In the genomic region with DNA sequence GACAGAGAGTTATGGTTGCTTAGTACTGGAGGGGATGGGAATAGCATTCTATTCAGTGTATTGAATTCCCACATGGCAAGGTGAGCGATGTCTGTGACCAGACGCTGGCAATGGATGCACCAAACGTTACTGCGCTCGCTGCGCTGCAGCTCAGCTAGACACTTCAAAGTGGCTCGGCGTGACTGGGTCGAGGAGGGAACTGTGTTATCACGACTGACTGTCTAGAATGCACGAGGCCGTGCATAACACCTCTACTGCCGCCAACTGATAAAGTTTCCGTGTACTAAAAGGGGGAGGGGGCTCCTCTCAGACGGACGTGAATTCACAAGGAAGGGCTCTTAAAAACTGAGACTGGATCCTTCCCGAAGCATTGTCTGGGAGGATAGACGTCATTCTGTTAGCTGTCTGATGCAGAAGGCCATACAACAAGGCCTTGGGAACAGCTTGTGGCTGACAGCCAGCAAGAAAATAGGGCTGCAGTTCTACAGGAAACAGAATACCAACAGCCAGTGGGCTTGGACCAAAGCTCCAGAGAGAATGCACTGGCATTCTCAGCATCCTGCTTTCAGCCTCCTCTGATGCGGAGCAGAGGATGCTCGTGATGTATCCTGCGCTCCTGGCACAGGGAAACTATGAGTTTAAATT, we compare ENCODE assay signal across 11 mouse cellular contexts. TPM values are rescaled to one million over a fixed set of nuclear protein-coding genes. Genes with fewer than 3 reads are reported as not detected.
DNase-seq lines count a peak whose midpoint lies in the region; ATAC-seq and TF ChIP-seq lines count a peak whose summit lies in the region.
"Had no signal": no experiment of that assay in that cellular context is flagged by ENCODE, and none has a peak within 500 bp of the region (broad histone marks: within the 10 kb centered on the region; RNA-seq: fewer than 3 reads in every experiment).

No protein-coding gene starts in this region.

- H3K27ac ChIP-seq in heart, embryonic 10.5 days = peak overlapping the region; percentile 62; the same call in 1 of the 2 replicates
- no peak overlapping the region for H3K27ac ChIP-seq in midbrain, embryonic 13.5 days
- H3K27ac ChIP-seq in midbrain, embryonic 14.5 days (replicated peaks; ENCODE audit: low read depth, low read length) = no peak overlapping the region
- peak overlapping the region; percentile 20; the same call in 1 of the 2 replicates for H3K27ac ChIP-seq in heart, embryonic 16.5 days (ENCODE audit: low read length)
- no peak overlapping the region for H3K27ac ChIP-seq in midbrain, postnatal 0 days (ENCODE audit: low read depth, low read length)
- H3K27ac ChIP-seq in kidney, embryonic 16.5 days (ENCODE audit: low read length) = no peak overlapping the region

- H3K9ac ChIP-seq in midbrain, embryonic 13.5 days (replicated peaks) = no peak overlapping the region
- no peak overlapping the region for H3K9ac ChIP-seq in midbrain, embryonic 14.5 days (replicated peaks; ENCODE audit: low read length)
- H3K9ac ChIP-seq in heart, embryonic 16.5 days (ENCODE audit: low read length) = peak overlapping the region; percentile 50
- no peak overlapping the region for H3K9ac ChIP-seq in midbrain, postnatal 0 days (replicated peaks; ENCODE audit: low read length, poor library complexity, severe bottlenecking)
- no peak overlapping the region for H3K9ac ChIP-seq in kidney, embryonic 16.5 days (replicated peaks; ENCODE audit: low read length)

- no peak for TF ChIP-seq CTCF in midbrain, postnatal 0 days (IDR thresholded peaks at IDR 0.05)

- DNase-seq in heart, embryonic 10.5 days (ENCODE audit: low spot score) = no peak
- DNase-seq in heart, postnatal 36 days = no peak
- DNase-seq in midbrain, embryonic 14.5 days = no peak
- peak; percentile 31 for DNase-seq in midbrain, postnatal 0 days (ENCODE audit: low spot score)
- DNase-seq: liver; right cerebral cortex, postnatal 4 days; thymus, adult 2 months had no signal

- H3K4me1 ChIP-seq in heart, embryonic 10.5 days = peaks cover 10% of the 10 kb centered on the region
- H3K4me1 ChIP-seq in midbrain, embryonic 13.5 days (replicated peaks) = no peaks in the 10 kb centered on the region
- H3K4me1 ChIP-seq in midbrain, embryonic 14.5 days (ENCODE audit: control insufficient read depth, insufficient read depth, low read length) = no peaks in the 10 kb centered on the region
- H3K4me1 ChIP-seq in heart, embryonic 16.5 days (ENCODE audit: control insufficient read depth, insufficient read depth, low read length) = peaks cover 11% of the 10 kb centered on the region
- H3K4me1 ChIP-seq in midbrain, postnatal 0 days (ENCODE audit: insufficient read depth, low read length) = no peaks in the 10 kb centered on the region
- no peaks in the 10 kb centered on the region for H3K4me1 ChIP-seq in kidney, embryonic 16.5 days (ENCODE audit: insufficient read depth, low read length)

- H3K4me3 ChIP-seq in heart, embryonic 10.5 days = peak overlapping the region; percentile 36
- no peak overlapping the region for H3K4me3 ChIP-seq in midbrain, embryonic 13.5 days (replicated peaks)
- no peak overlapping the region for H3K4me3 ChIP-seq in midbrain, embryonic 14.5 days (replicated peaks; ENCODE audit: low read depth, low read length)
- peak overlapping the region; percentile 32 for H3K4me3 ChIP-seq in heart, embryonic 16.5 days (ENCODE audit: low read length)
- no peak overlapping the region for H3K4me3 ChIP-seq in midbrain, postnatal 0 days (ENCODE audit: low read depth, low read length)
- H3K4me3 ChIP-seq in kidney, embryonic 16.5 days (ENCODE audit: low read length) = no peak overlapping the region

- H3K27me3 ChIP-seq in heart, embryonic 10.5 days (ENCODE audit: insufficient read depth, poor library complexity, severe bottlenecking) = no peaks in the 10 kb centered on the region
- no peaks in the 10 kb centered on the region for H3K27me3 ChIP-seq in midbrain, embryonic 13.5 days
- no peaks in the 10 kb centered on the region for H3K27me3 ChIP-seq in midbrain, embryonic 14.5 days (ENCODE audit: control insufficient read depth, insufficient read depth, low read length)
- H3K27me3 ChIP-seq in heart, embryonic 16.5 days (ENCODE audit: control insufficient read depth, insufficient read depth, low read length) = no peaks in the 10 kb centered on the region
- no peaks in the 10 kb centered on the region for H3K27me3 ChIP-seq in midbrain, postnatal 0 days (ENCODE audit: insufficient read depth, low read length)
- no peaks in the 10 kb centered on the region for H3K27me3 ChIP-seq in kidney, embryonic 16.5 days (ENCODE audit: insufficient read depth, low read length)

- no peak overlapping the region for H3K4me2 ChIP-seq in midbrain, embryonic 13.5 days (replicated peaks)
- no peak overlapping the region for H3K4me2 ChIP-seq in midbrain, embryonic 14.5 days (ENCODE audit: low read length)
- peak overlapping the region; percentile 66 for H3K4me2 ChIP-seq in heart, embryonic 16.5 days (ENCODE audit: low read depth, low read length)
- H3K4me2 ChIP-seq in midbrain, postnatal 0 days (ENCODE audit: low read depth, low read length, poor library complexity, severe bottlenecking) = no peak overlapping the region
- H3K4me2 ChIP-seq in kidney, embryonic 16.5 days (replicated peaks; ENCODE audit: low read depth, low read length) = no peak overlapping the region

- H3K36me3 ChIP-seq in heart, embryonic 10.5 days = no peaks in the 10 kb centered on the region
- H3K36me3 ChIP-seq in midbrain, embryonic 13.5 days = no peaks in the 10 kb centered on the region
- H3K36me3 ChIP-seq in midbrain, embryonic 14.5 days (ENCODE audit: control insufficient read depth, insufficient read depth, low read length) = no peaks in the 10 kb centered on the region
- H3K36me3 ChIP-seq in heart, embryonic 16.5 days (ENCODE audit: control insufficient read depth, insufficient read depth) = no peaks in the 10 kb centered on the region
- H3K36me3 ChIP-seq in midbrain, postnatal 0 days (ENCODE audit: insufficient read depth, low read length) = no peaks in the 10 kb centered on the region
- H3K36me3 ChIP-seq in kidney, embryonic 16.5 days (ENCODE audit: insufficient read depth, low read length) = no peaks in the 10 kb centered on the region

- ATAC-seq in midbrain, embryonic 13.5 days = 0 out of 2 replicates have a peak, but pooled peaks have one; percentile 20
- ATAC-seq in midbrain, embryonic 14.5 days (ENCODE audit: low FRiP score, low TSS enrichment) = no peak
- peak; percentile 65 for ATAC-seq in heart, embryonic 16.5 days (replicated peaks; ENCODE audit: extremely low read depth, insufficient read depth, low FRiP score)
- ATAC-seq in midbrain, postnatal 0 days (ENCODE audit: low FRiP score) = no peak
- no peak for ATAC-seq in kidney, embryonic 16.5 days (ENCODE audit: low FRiP score, low TSS enrichment)
- ATAC-seq in CD4-positive, CD25-positive, alpha-beta regulatory T cell, adult 4 months = no peak

- intact Hi-C loops in heart, postnatal 36 days (cut with DNase I) = no loop called here

- WGBS in heart, embryonic 10.5 days = 31% methylated on average over 21 of the region's 21 CpGs
- WGBS in midbrain, embryonic 13.5 days = 76% methylated on average over 21 of the region's 21 CpGs
- 80% methylated on average over 21 of the region's 21 CpGs for WGBS in midbrain, embryonic 14.5 days
- WGBS in heart, embryonic 16.5 days = 26% methylated on average over 21 of the region's 21 CpGs
- 67% methylated on average over 21 of the region's 21 CpGs for WGBS in midbrain, postnatal 0 days
- WGBS in kidney, embryonic 16.5 days = 66% methylated on average over 21 of the region's 21 CpGs

- H3K9me3 ChIP-seq in heart, embryonic 10.5 days = no peaks in the 10 kb centered on the region
- H3K9me3 ChIP-seq in midbrain, embryonic 13.5 days = peaks cover 4% of the 10 kb centered on the region; the same call in 1 of the 2 replicates
- no peaks in the 10 kb centered on the region for H3K9me3 ChIP-seq in midbrain, embryonic 14.5 days (ENCODE audit: control insufficient read depth, low read length)
- H3K9me3 ChIP-seq in heart, embryonic 16.5 days (replicated peaks; ENCODE audit: control insufficient read depth, low read length) = no peaks in the 10 kb centered on the region; the same call in 1 of the 2 replicates
- H3K9me3 ChIP-seq in midbrain, postnatal 0 days (ENCODE audit: low read length) = no peaks in the 10 kb centered on the region
- no peaks in the 10 kb centered on the region; the same call in 1 of the 2 replicates for H3K9me3 ChIP-seq in kidney, embryonic 16.5 days (ENCODE audit: low read length)

RNA-seq across cellular contexts. Expression of a gene that starts 6.8 kb away (rescaled TPM):
- polyA plus RNA-seq in heart, embryonic 10.5 days (2016; fragmentation: Nextera tagmentation; extraction: Ambion mirVana) = 110 and 112 TPM in 2 replicates
- 10 to 100 TPM; 55.4 to 61.8 TPM for total RNA-seq in heart, postnatal 36 days (2021)
- 84.4 and 87.5 TPM in 2 replicates for polyA plus RNA-seq in midbrain, embryonic 13.5 days (2015; fragmentation: Nextera tagmentation; extraction: Ambion mirVana)
- polyA plus RNA-seq in midbrain, embryonic 14.5 days (2014; fragmentation: Nextera tagmentation; extraction: Ambion mirVana) = 73.4 and 76.2 TPM in 2 replicates
- 91.0 and 95.4 TPM in 2 replicates for polyA plus RNA-seq in heart, embryonic 16.5 days (2015; fragmentation: Nextera tagmentation; extraction: Ambion mirVana)
- total RNA-seq in midbrain, postnatal 0 days (2014; rRNA removed) = 71.7 and 83.9 TPM in 2 replicates
- polyA plus RNA-seq in midbrain, postnatal 0 days (2015; fragmentation: Nextera tagmentation; extraction: Ambion mirVana) = 52.0 and 54.3 TPM in 2 replicates
- 91.1 and 97.7 TPM in 2 replicates for polyA plus RNA-seq in kidney, embryonic 16.5 days (2015; fragmentation: Nextera tagmentation; extraction: Ambion mirVana)
- 100 to 1,000 TPM; 272 to 280 TPM for polyA plus RNA-seq in CD4-positive, CD25-positive, alpha-beta regulatory T cell, adult 4 months (2017; shearing (Covaris generic))

Comparison
In these comparisons a context has a peak if more than half of its experiments do, and no peak if none do; other contexts are left out.
1. ATAC-seq: peak in midbrain, embryonic 13.5 days (single experiment) and heart, embryonic 16.5 days (single experiment); none in midbrain, embryonic 14.5 days (single experiment), midbrain, postnatal 0 days (single experiment), kidney, embryonic 16.5 days (single experiment) and CD4-positive, CD25-positive, alpha-beta regulatory T cell, adult 4 months (single experiment).
2. H3K27ac ChIP-seq: peak in heart, embryonic 10.5 days (single experiment) and heart, embryonic 16.5 days (single experiment); none in midbrain, embryonic 13.5 days (single experiment), midbrain, embryonic 14.5 days (single experiment), midbrain, postnatal 0 days (single experiment) and kidney, embryonic 16.5 days (single experiment).
3. H3K4me3 ChIP-seq: peak in heart, embryonic 10.5 days (single experiment) and heart, embryonic 16.5 days (single experiment); none in midbrain, embryonic 13.5 days (single experiment), midbrain, embryonic 14.5 days (single experiment), midbrain, postnatal 0 days (single experiment) and kidney, embryonic 16.5 days (single experiment).